Mouse (Mus musculus): ENCODE measurements at regions not wholly inside any gene's neighbourhood (a gene's known extent, or its start where the extent isn't known, plus 50 kb on each side); places are given as distances from the start of the nearest gene placed in this dataset.
A peak's percentile ranks its signal among the peaks of the same experiment; 100 is the strongest.

- peak in 1 of 2 experiments; percentile 8 for DNase-seq
- intact Hi-C loops (cut with DNase I), result no loop called here
These were observed 190.8 kb downstream of the Npr3 start for GRCm38 (mm10) chr15:11716168-11716842.

GRCm38 (mm10) chr15:11712481-11713274 is 194.4 kb downstream of the Npr3 start:
- intact Hi-C loops (cut with DNase I), result no loop called here
- DNase-seq, result no peak

GRCm38 (mm10) chr15:11701246-11701645 is 205.8 kb downstream of the Npr3 start:
- intact Hi-C loops (cut with DNase I), result no loop called here
- no peak for DNase-seq

- intact Hi-C loops (cut with DNase I), result no loop called here
- no peak for DNase-seq
These were observed 207.2 kb downstream of the Npr3 start for GRCm38 (mm10) chr15:11699929-11700328.

- intact Hi-C loops (cut with DNase I), result no loop called here
- DNase-seq, result no peak
These were observed 210.0 kb downstream of the Npr3 start for GRCm38 (mm10) chr15:11697060-11697459.

GRCm38 (mm10) chr15:11693772-11694270 is 213.3 kb downstream of the Npr3 start:
- intact Hi-C loops (cut with DNase I), result no loop called here
- no peak for DNase-seq

- DNase-seq, result no peak
- intact Hi-C loops (cut with DNase I), result no loop called here
These were observed 242.2 kb downstream of the Npr3 start for GRCm38 (mm10) chr15:11664839-11665379.

- intact Hi-C loops (cut with DNase I), result no loop called here
These were observed 251.9 kb downstream of the Npr3 start for GRCm38 (mm10) chr15:11655168-11655567.

GRCm38 (mm10) chr15:11646241-11646640 is 246.8 kb upstream of the Tars start:
- no peak for DNase-seq
- intact Hi-C loops (cut with DNase I), result no loop called here

More at GRCm38 (mm10) chr15:11655168-11655567, 251.9 kb downstream of the Npr3 start:
- DNase-seq, result no peak

GRCm38 (mm10) chr15:11644779-11645178 is 245.3 kb upstream of the Tars start:
- no peak for DNase-seq

GRCm38 (mm10) chr15:11630654-11631053 is 231.2 kb upstream of the Tars start:
- DNase-seq, result no peak
- intact Hi-C loops (cut with DNase I), result no loop called here

More at GRCm38 (mm10) chr15:11644779-11645178, 245.3 kb upstream of the Tars start:
- intact Hi-C loops (cut with DNase I), result no loop called here

- intact Hi-C loops (cut with DNase I), result no loop called here
- DNase-seq, result peak; percentile 24 to 26
These were observed 227.0 kb upstream of the Tars start for GRCm38 (mm10) chr15:11626433-11626832.

GRCm38 (mm10) chr15:11612416-11612815 is 213.0 kb upstream of the Tars start:
- intact Hi-C loops (cut with DNase I), result no loop called here
- DNase-seq, result no peak

GRCm38 (mm10) chr15:11610043-11610670 is 210.7 kb upstream of the Tars start:
- no peak for DNase-seq
- intact Hi-C loops (cut with DNase I), result no loop called here

GRCm38 (mm10) chr15:11607489-11607888 is 208.0 kb upstream of the Tars start:
- no peak for DNase-seq
- intact Hi-C loops (cut with DNase I), result no loop called here

GRCm38 (mm10) chr15:11605677-11606076 is 206.2 kb upstream of the Tars start:
- DNase-seq, result no peak
- intact Hi-C loops (cut with DNase I), result no loop called here

GRCm38 (mm10) chr15:11597021-11597420 is 197.6 kb upstream of the Tars start:
- no peak for DNase-seq
- intact Hi-C loops (cut with DNase I), result no loop called here

GRCm38 (mm10) chr15:11590542-11591116 is 191.2 kb upstream of the Tars start:
- intact Hi-C loops (cut with DNase I), result loop anchor here (1.0 to 5.0 kb wide), 3 partner anchors 162 to 376 kb away; no protein-coding TSS in a partner anchor
- peak; percentile 43 to 55 for DNase-seq

- intact Hi-C loops (cut with DNase I), result loop anchor here (1.0 to 5.0 kb wide), 4 partner anchors 163 to 377 kb away; no protein-coding TSS in a partner anchor
- peak in 1 of 2 experiments; percentile 1 for DNase-seq
These were observed 190.3 kb upstream of the Tars start for GRCm38 (mm10) chr15:11589795-11590194.

- DNase-seq, result no peak
- intact Hi-C loops (cut with DNase I), result loop anchor here (5.0 kb wide), 1 partner anchor 179 kb away; no protein-coding TSS in a partner anchor
These were observed 186.9 kb upstream of the Tars start for GRCm38 (mm10) chr15:11586384-11586783.
